ENCODE assay signal across 8 mouse cellular contexts in the genomic region with DNA sequence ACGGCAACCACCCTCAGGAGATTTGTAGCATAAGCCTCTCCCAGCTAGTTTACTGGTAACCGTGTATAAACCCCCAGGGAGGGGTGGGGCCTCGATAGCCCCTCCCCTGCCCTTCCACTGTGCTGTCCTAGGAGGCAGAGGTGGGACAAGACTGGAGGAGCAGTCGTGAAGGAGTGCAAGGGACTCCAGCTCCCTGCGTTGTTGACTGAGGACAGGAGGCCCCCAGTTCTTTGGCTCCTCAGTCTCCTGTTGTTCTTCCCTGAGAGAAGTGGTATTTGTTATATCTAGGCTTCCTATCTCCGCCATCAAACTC. TPM values are rescaled to one million over a fixed set of nuclear protein-coding genes. Genes with fewer than 3 reads are reported as not detected.
DNase-seq lines count a peak whose midpoint lies in the region; ATAC-seq lines count a peak whose summit lies in the region.

No protein-coding gene starts in this region.

- no peaks in the 10 kb centered on the region for H3K27me3 ChIP-seq in kidney, embryonic 15.5 days
- H3K27me3 ChIP-seq in hindbrain, embryonic 14.5 days (ENCODE audit: control insufficient read depth, insufficient read depth, low read length): no peaks in the 10 kb centered on the region
- H3K27me3 ChIP-seq in neural tube, embryonic 12.5 days (replicated peaks): no peaks in the 10 kb centered on the region

- H3K27ac ChIP-seq in kidney, embryonic 15.5 days: peak overlapping the region; percentile 37; the same call in 1 of the 2 replicates
- H3K27ac ChIP-seq in hindbrain, embryonic 14.5 days: no peak overlapping the region
- H3K27ac ChIP-seq in neural tube, embryonic 12.5 days: no peak overlapping the region

- H3K4me3 ChIP-seq in kidney, embryonic 15.5 days (replicated peaks): no peak overlapping the region
- H3K4me3 ChIP-seq in hindbrain, embryonic 14.5 days (replicated peaks; ENCODE audit: low read length): no peak overlapping the region
- H3K4me3 ChIP-seq in neural tube, embryonic 12.5 days: no peak overlapping the region

- peak; percentile 45; the same call in 1 of the 2 replicates for ATAC-seq in kidney, embryonic 15.5 days (replicated peaks; ENCODE audit: low FRiP score)
- ATAC-seq in hindbrain, embryonic 14.5 days (ENCODE audit: low FRiP score): no peak; the same call in 1 of the 2 replicates
- no peak for ATAC-seq in neural tube, embryonic 12.5 days (ENCODE audit: low FRiP score, low read depth)

- peaks cover 35% of the 10 kb centered on the region for H3K4me1 ChIP-seq in kidney, embryonic 15.5 days
- no peaks in the 10 kb centered on the region for H3K4me1 ChIP-seq in hindbrain, embryonic 14.5 days (replicated peaks; ENCODE audit: control insufficient read depth, insufficient read depth, low read length)
- H3K4me1 ChIP-seq in neural tube, embryonic 12.5 days: peaks cover 24% of the 10 kb centered on the region

- WGBS in kidney, embryonic 15.5 days: 13% methylated on average over 6 of the region's 6 CpGs
- 11% methylated on average over 6 of the region's 6 CpGs for WGBS in hindbrain, embryonic 14.5 days
- WGBS in neural tube, embryonic 12.5 days: 6% methylated on average over 6 of the region's 6 CpGs

- no peak overlapping the region for H3K9ac ChIP-seq in kidney, embryonic 15.5 days
- no peak overlapping the region for H3K9ac ChIP-seq in hindbrain, embryonic 14.5 days
- no peak overlapping the region for H3K9ac ChIP-seq in neural tube, embryonic 12.5 days

- H3K36me3 ChIP-seq in kidney, embryonic 15.5 days: no peaks in the 10 kb centered on the region
- no peaks in the 10 kb centered on the region for H3K36me3 ChIP-seq in hindbrain, embryonic 14.5 days (replicated peaks; ENCODE audit: control insufficient read depth, insufficient read depth)
- H3K36me3 ChIP-seq in neural tube, embryonic 12.5 days: no peaks in the 10 kb centered on the region

- DNase-seq in kidney, adult 8-10 months: no peak
- DNase-seq in NIH3T3 (ENCODE audit: low read depth) (peak; percentile 61), adipocyte (ENCODE audit: low spot score) (no peak)
- no peak for DNase-seq in hindbrain, embryonic 14.5 days (ENCODE audit: low spot score)
- no peak for DNase-seq in ovary, adult 18-20 months (ENCODE audit: low spot score)
- no peak for DNase-seq in gastrocnemius, postnatal 4 days (ENCODE audit: low spot score in 2 of 2)

- no peaks in the 10 kb centered on the region for H3K9me3 ChIP-seq in kidney, embryonic 15.5 days (replicated peaks)
- no peaks in the 10 kb centered on the region for H3K9me3 ChIP-seq in hindbrain, embryonic 14.5 days (ENCODE audit: control insufficient read depth, low read length)
- H3K9me3 ChIP-seq in neural tube, embryonic 12.5 days: no peaks in the 10 kb centered on the region

- H3K4me2 ChIP-seq in kidney, embryonic 15.5 days: peak overlapping the region; percentile 69
- peak overlapping the region; percentile 48 for H3K4me2 ChIP-seq in hindbrain, embryonic 14.5 days (replicated peaks)
- peak overlapping the region; percentile 58 for H3K4me2 ChIP-seq in neural tube, embryonic 12.5 days (replicated peaks)

RNA-seq across cellular contexts. Expression of a gene that starts 58.5 kb away (rescaled TPM):
- 4.7 and 5.0 TPM in 2 replicates for polyA plus RNA-seq in kidney, embryonic 15.5 days (2015; fragmentation: Nextera tagmentation; extraction: Ambion mirVana)
- 0.98 and 1.5 TPM in 2 replicates for polyA plus RNA-seq in hindbrain, embryonic 14.5 days (2014; fragmentation: Nextera tagmentation; extraction: Ambion mirVana)
- polyA plus RNA-seq in neural tube, embryonic 12.5 days (2016; fragmentation: Nextera tagmentation; extraction: Ambion mirVana): 2.3 and 2.5 TPM in 2 replicates
- 10 to 100 TPM; 14.1 to 15.1 TPM for total RNA-seq in gastrocnemius, postnatal 4 days (2021)
